Comparison of ENCODE assay signal across 8 mouse cellular contexts in the genomic region with DNA sequence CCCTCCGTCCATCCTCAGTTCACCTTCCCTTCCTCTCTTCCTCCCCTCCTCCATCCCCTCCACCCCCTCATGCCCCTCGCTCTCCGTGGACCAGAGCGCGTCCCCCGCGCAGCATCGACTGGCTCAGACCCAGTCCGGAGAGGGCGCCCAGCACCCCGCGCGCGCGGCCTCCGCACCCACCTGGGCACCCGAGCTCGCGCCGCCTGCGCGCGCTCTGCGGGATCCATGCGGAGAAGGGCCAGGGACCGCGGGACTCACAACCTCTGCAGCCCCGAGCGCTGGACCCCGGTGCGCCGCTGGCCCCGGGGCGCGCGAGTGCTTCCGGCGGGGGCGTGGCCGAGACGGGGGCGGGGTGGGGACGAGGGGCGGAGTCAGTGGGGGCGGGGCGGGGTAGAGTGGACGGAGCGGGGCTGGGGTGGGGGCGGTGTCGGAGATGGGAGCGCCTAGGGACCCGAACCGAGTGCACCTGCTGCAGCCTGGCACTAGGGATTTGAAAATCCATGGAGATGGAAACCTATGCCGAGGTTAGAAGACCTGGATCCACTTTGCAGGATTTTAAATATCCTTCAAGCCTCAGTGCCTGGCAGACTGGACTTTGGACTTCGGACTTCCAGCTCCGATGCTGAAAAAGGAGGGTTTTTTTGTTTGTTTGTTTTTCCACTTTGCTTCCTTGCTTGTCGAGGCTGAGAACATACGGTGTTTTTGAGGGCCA. TPM values are rescaled to one million over a fixed set of nuclear protein-coding genes. Genes with fewer than 3 reads are reported as not detected.
DNase-seq lines count a peak whose midpoint lies in the region; ATAC-seq and TF ChIP-seq lines count a peak whose summit lies in the region.

A gene (minus strand): TSS at position 320 of the 712 bp plus-strand sequence.

- no peaks in the 10 kb centered on the region for H3K9me3 ChIP-seq in embryonic facial prominence, embryonic 10.5 days
- no peaks in the 10 kb centered on the region for H3K9me3 ChIP-seq in heart, embryonic 14.5 days (ENCODE audit: control insufficient read depth, low read length)

- H3K27ac ChIP-seq in embryonic facial prominence, embryonic 10.5 days (replicated peaks) = peak within 1 kb of the TSS; percentile 81
- H3K27ac ChIP-seq in heart, embryonic 14.5 days (replicated peaks in 1 of 2; ENCODE audit: control insufficient read depth in 1 of 2, insufficient read depth in 1 of 2, low read depth in 2 of 2, low read length in 2 of 2) = peak within 1 kb of the TSS in 1 of 2 experiments; percentile 41; a peak in 1 of 4 replicates
- H3K27ac ChIP-seq in small intestine, adult 2 months (ENCODE audit: insufficient read depth, low read depth, low read length) = peak within 1 kb of the TSS; percentile 84

- peak; percentile 76 for DNase-seq in right cerebral cortex, postnatal 4 days
- no peak for DNase-seq in right cerebral cortex, adult 2 months (ENCODE audit: low spot score in 2 of 2)
- peak; percentile 80 for DNase-seq in embryonic facial prominence, embryonic 10.5 days (ENCODE audit: low spot score)
- DNase-seq in kidney, postnatal 14 days = peak; percentile 75
- DNase-seq in lung, postnatal 4 days = peak; percentile 49 to 52
- DNase-seq in frontal cortex, postnatal 14 days (ENCODE audit: low spot score in 2 of 2) = no peak

- peaks cover 26% of the 10 kb centered on the region for H3K4me1 ChIP-seq in embryonic facial prominence, embryonic 10.5 days
- H3K4me1 ChIP-seq in heart, embryonic 14.5 days (ENCODE audit: control insufficient read depth in 2 of 2, insufficient read depth in 2 of 2, low read length in 2 of 2) = peaks cover 7 to 9% of the 10 kb centered on the region in 2 experiments
- H3K4me1 ChIP-seq in small intestine, adult 2 months (ENCODE audit: control insufficient read depth, insufficient read depth, insufficient read length, low read length) = peaks cover 18% of the 10 kb centered on the region

- WGBS in embryonic facial prominence, embryonic 10.5 days = under 1% methylated on average over 58 of the region's 58 CpGs
- WGBS in heart, embryonic 14.5 days = 0% methylated on average over 56 of the region's 58 CpGs
- WGBS in small intestine, adult 2 months = 1% methylated on average over 57 of the region's 58 CpGs

- no peak for TF ChIP-seq CTCF in small intestine, adult 2 months (IDR thresholded peaks at IDR 0.05; ENCODE audit: extremely low read depth, insufficient read length, insufficient replicate concordance, low read depth, low read length)

- peaks cover 73% of the 10 kb centered on the region for H3K27me3 ChIP-seq in embryonic facial prominence, embryonic 10.5 days (replicated peaks; ENCODE audit: low read depth, poor library complexity, severe bottlenecking)
- H3K27me3 ChIP-seq in heart, embryonic 14.5 days (ENCODE audit: control insufficient read depth, insufficient read depth, low read length) = peaks cover 12% of the 10 kb centered on the region
- no peaks in the 10 kb centered on the region for H3K27me3 ChIP-seq in small intestine, adult 2 months (ENCODE audit: control insufficient read depth, insufficient read depth, low read length)

- peak within 1 kb of the TSS; percentile 84 for H3K4me3 ChIP-seq in embryonic facial prominence, embryonic 10.5 days
- peak within 1 kb of the TSS; percentile 63 to 74 for H3K4me3 ChIP-seq in heart, embryonic 14.5 days (ENCODE audit: control insufficient read depth in 1 of 2, insufficient read depth in 1 of 2, low read depth in 1 of 2, low read length in 2 of 2)
- peak within 1 kb of the TSS; percentile 99 for H3K4me3 ChIP-seq in small intestine, adult 2 months (ENCODE audit: low read depth, low read length)

- ATAC-seq in heart, embryonic 14.5 days (ENCODE audit: insufficient number of reproducible peaks, insufficient read depth, low FRiP score, low read depth) = peak; percentile 69

- TF ChIP-seq POLR2A in small intestine, adult 2 months (IDR thresholded peaks at IDR 0.05; ENCODE audit: low read depth, low read length) = no peak; the same call in 1 of the 2 replicates

- H3K9ac ChIP-seq in heart, embryonic 14.5 days (ENCODE audit: low read length) = peak within 1 kb of the TSS; percentile 82

- H3K36me3 ChIP-seq in embryonic facial prominence, embryonic 10.5 days (replicated peaks) = no peaks in the 10 kb centered on the region
- no peaks in the 10 kb centered on the region for H3K36me3 ChIP-seq in heart, embryonic 14.5 days (ENCODE audit: control insufficient read depth, insufficient read depth, low read length)
- peaks cover 10% of the 10 kb centered on the region for H3K36me3 ChIP-seq in small intestine, adult 2 months (ENCODE audit: control insufficient read depth, insufficient read depth, low read length)

- peak within 1 kb of the TSS; percentile 68 for H3K4me2 ChIP-seq in heart, embryonic 14.5 days (ENCODE audit: low read length)

RNA-seq across cellular contexts. Expression of the gene that starts here (rescaled TPM):
- 15.3 and 15.4 TPM in 2 replicates for polyA plus RNA-seq in embryonic facial prominence, embryonic 10.5 days (2016; fragmentation: Nextera tagmentation; extraction: Ambion mirVana)
- polyA plus RNA-seq in heart, embryonic 14.5 days (2014; fragmentation: Nextera tagmentation; extraction: Ambion mirVana) = 19.6 and 21.3 TPM in 2 replicates
- polyA plus RNA-seq in small intestine, adult 2 months (2012; rRNA removed) = 22.5 and 58.8 TPM in 2 replicates

Comparison
In these comparisons a context has a peak if more than half of its experiments do, and no peak if none do; other contexts are left out.
1. DNase-seq: peak in right cerebral cortex, postnatal 4 days (single experiment), embryonic facial prominence, embryonic 10.5 days (single experiment), kidney, postnatal 14 days (single experiment) and lung, postnatal 4 days (2 of 2); none in right cerebral cortex, adult 2 months (0 of 2) and frontal cortex, postnatal 14 days (0 of 2).
2. Peak in every context shown above with its lines, with median percentiles within 50 percentile points of each other: H3K4me3 ChIP-seq.